Mouse (Mus musculus) ES-Bruce4 (cell line): ENCODE measurements at regions not wholly inside any gene's neighbourhood (a gene's known extent, or its start where the extent isn't known, plus 50 kb on each side); places are given as distances from the start of the nearest gene placed in this dataset.

Source experiments
- CTCF ChIP-seq: IDR thresholded peaks from one replicate; pipeline ENCODE4 v1.8.1; 2011; ENCODE audit warnings: low read depth, low read length
- EP300 ChIP-seq: IDR thresholded peaks from 2 replicates; pipeline ENCODE4 v1.6.1; 2011; ENCODE audit warnings: low read depth, low read length; ENCODE audit not compliant: insufficient read depth

- no peak for TF ChIP-seq CTCF
- TF ChIP-seq EP300 = no peak
Observed at GRCm38 (mm10) chr8:126174451-126174850, 123.9 kb upstream of the Slc35f3 start.
